9 mouse cellular contexts compared by ENCODE assay signal in the genomic region with DNA sequence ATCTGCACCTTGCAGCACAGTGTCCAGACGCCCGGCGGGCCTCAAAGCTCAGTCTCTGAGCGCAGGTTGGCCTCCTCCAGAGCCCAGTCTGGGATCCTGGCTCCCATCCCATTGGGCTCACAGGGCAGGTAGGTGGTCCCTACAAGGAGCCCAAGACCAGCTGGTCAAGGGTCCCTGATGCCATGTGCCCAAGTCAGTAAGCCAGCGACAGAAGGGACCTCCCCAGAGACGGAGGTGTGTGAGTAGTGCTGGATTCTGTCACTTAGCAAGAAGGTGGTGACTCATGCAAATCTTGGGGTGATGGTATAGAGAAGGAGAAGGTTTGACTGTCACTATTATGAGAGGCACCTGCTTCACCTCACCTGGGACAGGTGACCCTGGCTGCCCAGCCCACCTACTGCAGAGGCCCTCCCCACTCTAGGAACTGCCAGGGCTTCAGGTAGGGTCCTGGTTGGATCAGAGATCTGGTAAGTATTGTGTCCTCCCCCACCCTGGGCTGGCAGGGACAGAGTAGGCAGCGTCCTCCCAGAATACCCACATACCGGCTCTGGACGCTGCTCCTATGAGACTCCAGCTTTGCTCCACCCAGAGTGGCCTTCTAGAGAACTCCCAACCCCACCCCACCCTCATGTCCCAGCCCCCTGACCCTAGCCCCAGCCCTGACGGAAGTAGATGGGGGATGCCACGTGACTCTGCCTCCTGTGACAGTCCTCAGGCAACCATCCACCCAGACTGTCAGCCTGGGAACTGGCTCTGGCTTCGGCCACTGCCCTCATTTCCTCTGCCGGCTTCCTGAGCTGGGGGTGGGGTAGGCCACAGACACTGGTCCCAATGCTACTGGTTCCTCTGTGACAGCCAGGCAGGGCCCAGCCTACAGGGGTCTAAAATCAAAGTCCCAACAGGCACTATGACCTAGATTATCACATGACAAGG. TPM values are rescaled to one million over a fixed set of nuclear protein-coding genes. Genes with fewer than 3 reads are reported as not detected.
A peak's percentile ranks its signal among the peaks of the same experiment; 100 is the strongest.
DNase-seq lines count a peak whose midpoint lies in the region; ATAC-seq and TF ChIP-seq lines count a peak whose summit lies in the region.
"Had no signal": no experiment of that assay in that cellular context is flagged by ENCODE, and none has a peak within 500 bp of the region (broad histone marks: within the 10 kb centered on the region; RNA-seq: fewer than 3 reads in every experiment).

No protein-coding gene starts in this region.

- no peak overlapping the region for H3K4me2 ChIP-seq in hindbrain, embryonic 13.5 days
- H3K4me2 ChIP-seq in liver, embryonic 12.5 days: peak overlapping the region; percentile 19
- H3K4me2 ChIP-seq: embryonic facial prominence, embryonic 12.5 days had no signal

- ATAC-seq in G1E (ENCODE audit: extremely low read depth, insufficient number of reproducible peaks, low FRiP score, poor library complexity, severe bottlenecking): peak; percentile 22; the same call in 1 of the 2 replicates
- ATAC-seq in hindbrain, embryonic 13.5 days (ENCODE audit: low FRiP score): no peak
- ATAC-seq in liver, embryonic 12.5 days: peak; percentile 64

- 0 out of 2 replicates have a peak overlapping the region, but pooled peaks have one; percentile 2 for H3K9ac ChIP-seq in hindbrain, embryonic 13.5 days
- no peak overlapping the region for H3K9ac ChIP-seq in liver, embryonic 12.5 days
- H3K9ac ChIP-seq: embryonic facial prominence, embryonic 12.5 days had no signal

- intact Hi-C loops in gastrocnemius, adult 2 months (cut with DNase I): no loop called here

- DNase-seq in cerebellum, adult 11-12 months: peak; percentile 82
- no peak for DNase-seq in cerebellum, postnatal 4 days (ENCODE audit: low spot score in 2 of 2)
- DNase-seq in G1E (ENCODE audit: low spot score): no peak
- DNase-seq in gastrocnemius, adult 2 months: peak; percentile 78
- DNase-seq in adipocyte (ENCODE audit: low spot score): no peak

- no peaks in the 10 kb centered on the region for H3K36me3 ChIP-seq in G1E (replicated peaks)
- H3K36me3 ChIP-seq in hindbrain, embryonic 13.5 days: no peaks in the 10 kb centered on the region
- no peaks in the 10 kb centered on the region for H3K36me3 ChIP-seq in liver, embryonic 12.5 days
- H3K36me3 ChIP-seq: embryonic facial prominence, embryonic 12.5 days had no signal

- no peak overlapping the region for H3K4me3 ChIP-seq in G1E (ENCODE audit: low read depth, low read length)
- H3K4me3 ChIP-seq in gastrocnemius, adult 2 months: peak overlapping the region; percentile 60
- H3K4me3 ChIP-seq in hindbrain, embryonic 13.5 days: no peak overlapping the region
- no peak overlapping the region for H3K4me3 ChIP-seq in liver, embryonic 12.5 days
- no peak overlapping the region for H3K4me3 ChIP-seq in olfactory bulb, adult 2 months (ENCODE audit: insufficient read depth, low read depth, low read length)
- H3K4me3 ChIP-seq: embryonic facial prominence, embryonic 12.5 days had no signal

- 74% methylated on average over 13 of the region's 13 CpGs for WGBS in hindbrain, embryonic 13.5 days
- WGBS in liver, embryonic 12.5 days (ENCODE audit: insufficient replicate concordance): 39% methylated on average over 13 of the region's 13 CpGs
- WGBS in olfactory bulb, adult 2 months: 54% methylated on average over 13 of the region's 13 CpGs

- H3K9me3 ChIP-seq in G1E (replicated peaks): no peaks in the 10 kb centered on the region
- no peaks in the 10 kb centered on the region for H3K9me3 ChIP-seq in hindbrain, embryonic 13.5 days
- H3K9me3 ChIP-seq in liver, embryonic 12.5 days (replicated peaks): no peaks in the 10 kb centered on the region
- H3K9me3 ChIP-seq: embryonic facial prominence, embryonic 12.5 days had no signal

- TF ChIP-seq POLR2A in olfactory bulb, adult 2 months (IDR thresholded peaks at IDR 0.05; ENCODE audit: insufficient read depth, low read depth, low read length): no peak

- TF ChIP-seq CTCF in G1E (IDR thresholded peaks at IDR 0.05; ENCODE audit: low read depth, low read length): no peak
- no peak for TF ChIP-seq CTCF in gastrocnemius, adult 2 months (IDR thresholded peaks at IDR 0.05)
- no peak for TF ChIP-seq CTCF in olfactory bulb, adult 2 months (IDR thresholded peaks at IDR 0.05; ENCODE audit: insufficient read depth, low read depth, low read length)

- H3K27me3 ChIP-seq in G1E (ENCODE audit: insufficient read depth, low read length): peaks cover 46% of the 10 kb centered on the region
- H3K27me3 ChIP-seq in hindbrain, embryonic 13.5 days: no peaks in the 10 kb centered on the region
- peaks cover 20% of the 10 kb centered on the region for H3K27me3 ChIP-seq in liver, embryonic 12.5 days (replicated peaks)

- H3K4me1 ChIP-seq in G1E (ENCODE audit: insufficient read depth, low read depth, low read length): no peaks in the 10 kb centered on the region
- peaks cover 77% of the 10 kb centered on the region for H3K4me1 ChIP-seq in hindbrain, embryonic 13.5 days (replicated peaks)
- peaks cover 22% of the 10 kb centered on the region for H3K4me1 ChIP-seq in liver, embryonic 12.5 days
- peaks cover 77% of the 10 kb centered on the region for H3K4me1 ChIP-seq in olfactory bulb, adult 2 months (ENCODE audit: control insufficient read depth, insufficient read depth, low read length)

- peak overlapping the region; percentile 81 for H3K27ac ChIP-seq in gastrocnemius, adult 2 months
- no peak overlapping the region for H3K27ac ChIP-seq in hindbrain, embryonic 13.5 days
- H3K27ac ChIP-seq in liver, embryonic 12.5 days: peak overlapping the region; percentile 28; the same call in 1 of the 2 replicates
- H3K27ac ChIP-seq in olfactory bulb, adult 2 months (ENCODE audit: insufficient read depth, low read depth, low read length): peak overlapping the region; percentile 32; the same call in 1 of the 2 replicates
- H3K27ac ChIP-seq: embryonic facial prominence, embryonic 12.5 days had no signal

RNA-seq across cellular contexts. Expression of gene Aatk, which starts 5.5 kb away (rescaled TPM):
- total RNA-seq in G1E (2014; fragmentation: Nextera tagmentation) (not detected in 2 replicates), G1E (2017) (0.35 and 0.38 TPM in 2 replicates)
- not detected in 2 replicates for polyA plus RNA-seq in G1E (2012)
- total RNA-seq in gastrocnemius, adult 2 months (2021): 1 to 10 TPM; 2.8 to 2.9 TPM
- 24.1 and 24.3 TPM in 2 replicates for polyA plus RNA-seq in hindbrain, embryonic 13.5 days (2015; fragmentation: Nextera tagmentation; extraction: Ambion mirVana)
- polyA plus RNA-seq in liver, embryonic 12.5 days (2016; fragmentation: Nextera tagmentation; extraction: Ambion mirVana): 0.37 and 0.49 TPM in 2 replicates
- not detected in 2 replicates for polyA plus RNA-seq in olfactory bulb, adult 2 months (2012; ENCODE audit: insufficient read depth, insufficient read length, low replicate concordance, missing spikeins)

RNA-seq across cellular contexts. Expression of gene Cep131, which starts 45.2 kb away (rescaled TPM):
- total RNA-seq in G1E (2014; fragmentation: Nextera tagmentation) (6.1 and 10.4 TPM in 2 replicates), G1E (2017) (7.9 and 8.8 TPM in 2 replicates)
- 26.2 and 30.1 TPM in 2 replicates for polyA plus RNA-seq in G1E (2012)
- 1 to 10 TPM; 5.3 to 9.5 TPM for total RNA-seq in gastrocnemius, adult 2 months (2021)
- 23.2 and 26.7 TPM in 2 replicates for polyA plus RNA-seq in hindbrain, embryonic 13.5 days (2015; fragmentation: Nextera tagmentation; extraction: Ambion mirVana)
- polyA plus RNA-seq in liver, embryonic 12.5 days (2016; fragmentation: Nextera tagmentation; extraction: Ambion mirVana): 10.5 and 11.4 TPM in 2 replicates
- polyA plus RNA-seq in olfactory bulb, adult 2 months (2012; ENCODE audit: insufficient read depth, insufficient read length, low replicate concordance, missing spikeins): not detected in 2 replicates

RNA-seq across cellular contexts. Expression of gene Tepsin, which starts 57.1 kb away (rescaled TPM):
- total RNA-seq in G1E (2014; fragmentation: Nextera tagmentation) (13.1 and 14.2 TPM in 2 replicates), G1E (2017) (12.1 and 15.7 TPM in 2 replicates)
- 24.2 and 24.3 TPM in 2 replicates for polyA plus RNA-seq in G1E (2012)
- 1 to 10 TPM; 4.5 to 5.5 TPM for total RNA-seq in gastrocnemius, adult 2 months (2021)
- polyA plus RNA-seq in hindbrain, embryonic 13.5 days (2015; fragmentation: Nextera tagmentation; extraction: Ambion mirVana): 19.3 and 19.8 TPM in 2 replicates
- 9.3 and 11.3 TPM in 2 replicates for polyA plus RNA-seq in liver, embryonic 12.5 days (2016; fragmentation: Nextera tagmentation; extraction: Ambion mirVana)
- polyA plus RNA-seq in olfactory bulb, adult 2 months (2012; ENCODE audit: insufficient read depth, insufficient read length, low replicate concordance, missing spikeins): not detected in 2 replicates

RNA-seq across cellular contexts. Expression of gene Ndufaf8, which starts 57.3 kb away (rescaled TPM):
- total RNA-seq in G1E (2014; fragmentation: Nextera tagmentation): 10.4 and 11.1 TPM in 2 replicates
- 15.1 and 20.3 TPM in 2 replicates for total RNA-seq in G1E (2017)
- 60.0 and 78.2 TPM in 2 replicates for polyA plus RNA-seq in G1E (2012)
- 10 to 100 TPM; 38.3 to 43.3 TPM for total RNA-seq in gastrocnemius, adult 2 months (2021)
- polyA plus RNA-seq in hindbrain, embryonic 13.5 days (2015; fragmentation: Nextera tagmentation; extraction: Ambion mirVana): 52.7 and 57.0 TPM in 2 replicates
- polyA plus RNA-seq in liver, embryonic 12.5 days (2016; fragmentation: Nextera tagmentation; extraction: Ambion mirVana): 64.4 and 68.1 TPM in 2 replicates
- polyA plus RNA-seq in olfactory bulb, adult 2 months (2012; ENCODE audit: insufficient read depth, insufficient read length, low replicate concordance, missing spikeins): not detected in 2 replicates

Comparison
In these comparisons a context has a peak if more than half of its experiments do, and no peak if none do; other contexts are left out.
1. DNase-seq: peak in cerebellum, adult 11-12 months (single experiment) and gastrocnemius, adult 2 months (single experiment); none in cerebellum, postnatal 4 days (0 of 2), G1E (single experiment) and adipocyte (single experiment).
2. RNA of gene Tepsin, which starts 57.1 kb away (polyA plus RNA-seq): 24.2 to 24.3 TPM in G1E, 19.3 to 19.8 TPM in hindbrain, embryonic 13.5 days and 9.3 to 11.3 TPM in liver, embryonic 12.5 days; not detected in olfactory bulb, adult 2 months; every median in the first group is over 10 times any median in the second.